Mouse (Mus musculus) heart, adult 9 months (tissue): Measurements from ENCODE around the gene Lipo1.
A peak's percentile ranks its signal among the peaks of the same experiment; 100 is the strongest.
"Not testable (repeated sequence)": the region's sequence is repeated elsewhere in the genome, so short reads cannot be mapped to it uniquely, and the experiment has no call there.

Experiments used
- DNase-seq, 2 experiments: peaks; one replicate each; pipeline ENCODE4 v3.0.0; 2022; ENCODE audit warnings: low spot score in 2 of 2

The Lipo1 gene

GRCm38 (mm10) chr19:33787359-33787758 is at the start of gene Lipo1:
Gene Lipo1 (minus strand): TSS chr19:33787459.
- DNase-seq: not testable (repeated sequence)

GRCm38 (mm10) chr19:33786576-33787277 is 532 bp downstream of the Lipo1 start:
- no peak for DNase-seq

- DNase-seq: peak; percentile 5 to 10
Measured at GRCm38 (mm10) chr19:33761287-33762086, 25.8 kb downstream of the Lipo1 start, which contains the start of gene Lipo3. Gene Lipo3 (minus strand): TSS chr19:33761951.

- not testable (repeated sequence) for DNase-seq
Measured at GRCm38 (mm10) chr19:33751259-33751658, 36.0 kb downstream of the Lipo1 start, which contains the start of gene Lipo2. Gene Lipo2 (minus strand): TSS chr19:33751359.
